Mouse (Mus musculus) adrenal gland, postnatal 4 days (tissue): ENCODE results near the gene Gpr89. TPM values are rescaled to one million over a fixed set of nuclear protein-coding genes. Genes with fewer than 3 reads are reported as not detected.

Experiments used
- DNase-seq, 2 experiments: peaks; one replicate each; pipeline ENCODE4 v3.0.0; 2021 to 2022; ENCODE audit warnings: low spot score in 2 of 2, mixed read lengths in 2 of 2
- total RNA-seq, 2 experiments: library from RNA; stranded (reverse); gene quantifications; 2 replicates each; pipeline ENCODE4 v1.2.3; 2021

Gene Gpr89
- total RNA-seq, 2 experiments from 2014 or later, result 29.1 to 34.6 TPM

DNA sequence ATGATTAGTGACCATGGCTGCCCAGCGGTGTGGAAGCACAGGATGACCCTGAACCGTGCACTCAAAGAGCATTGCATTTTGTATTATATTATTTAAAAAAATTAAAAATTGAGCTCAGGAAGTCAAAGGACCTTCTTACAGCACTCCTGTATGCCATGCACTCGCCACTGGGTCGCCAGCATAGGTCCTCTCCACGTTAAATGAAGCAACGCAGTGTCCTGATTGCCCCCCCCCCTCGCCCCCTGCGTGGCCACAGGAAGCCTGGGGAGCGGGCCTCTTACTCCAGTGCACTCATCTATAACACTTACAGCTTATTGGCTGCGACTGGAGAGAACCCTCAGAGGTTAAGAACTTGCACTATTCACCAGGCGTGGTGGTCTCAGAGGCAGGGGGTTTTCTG is 79.9 kb downstream of the Gpr89 start:
- DNase-seq, result no peak

DNA sequence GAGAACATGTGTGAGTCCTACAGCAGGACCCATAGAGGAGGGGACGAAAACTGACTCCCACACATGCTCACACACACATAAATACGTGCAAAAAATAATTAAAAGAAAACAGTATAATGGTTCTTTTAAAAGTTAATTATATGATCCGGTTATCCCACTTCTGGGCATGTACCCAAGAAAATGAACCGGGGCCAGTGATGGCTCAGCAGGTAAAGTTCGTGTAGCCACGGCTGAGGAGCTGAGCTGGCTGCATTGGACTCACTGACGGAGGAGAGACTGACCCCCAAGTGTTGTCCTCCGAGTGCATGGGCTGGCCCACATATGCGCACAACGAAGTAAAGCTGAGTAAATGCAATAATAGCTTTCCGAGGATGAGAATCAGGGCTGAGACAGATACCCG is 80.5 kb downstream of the Gpr89 start:
- no peak for DNase-seq

DNA sequence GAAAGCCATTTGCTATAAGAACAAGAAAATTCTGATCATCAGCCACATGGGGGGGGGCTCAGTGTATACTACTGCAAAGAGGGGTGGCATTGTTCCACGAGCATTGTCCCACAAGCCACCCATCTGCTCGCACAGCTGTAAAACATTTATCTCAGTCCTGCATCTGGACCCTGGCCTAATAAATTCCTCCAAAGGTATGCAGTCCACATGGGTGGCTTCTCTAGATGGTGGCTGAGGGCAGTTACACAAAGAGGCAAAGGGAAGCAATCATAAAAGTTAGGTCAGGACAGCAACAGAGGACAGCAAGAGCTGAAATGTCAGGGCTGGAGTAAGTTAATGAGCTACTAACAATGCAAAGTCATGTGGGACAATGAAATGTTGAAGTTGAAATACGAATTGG is 81.4 kb downstream of the Gpr89 start:
- DNase-seq, result no peak

DNA sequence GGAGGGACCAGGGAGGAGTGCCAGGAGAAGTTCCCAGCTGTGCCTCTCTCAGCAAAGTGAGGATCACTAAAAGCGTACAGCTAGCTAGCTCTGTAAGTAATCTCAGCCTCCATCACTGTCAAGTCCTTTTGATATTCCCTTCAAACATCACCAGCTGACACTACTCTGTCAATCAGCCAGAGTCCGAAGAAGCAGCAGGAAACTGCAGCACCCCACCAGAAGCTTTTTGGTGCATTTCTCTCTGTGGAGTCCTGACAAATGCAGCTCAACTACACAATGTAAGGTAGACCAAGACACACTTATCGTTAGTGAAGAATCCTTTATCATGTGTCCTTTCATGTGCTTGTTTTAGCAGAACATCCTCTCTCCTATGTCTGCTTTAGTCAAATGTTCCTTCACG is 83.6 kb downstream of the Gpr89 start:
- DNase-seq, result no peak

DNA sequence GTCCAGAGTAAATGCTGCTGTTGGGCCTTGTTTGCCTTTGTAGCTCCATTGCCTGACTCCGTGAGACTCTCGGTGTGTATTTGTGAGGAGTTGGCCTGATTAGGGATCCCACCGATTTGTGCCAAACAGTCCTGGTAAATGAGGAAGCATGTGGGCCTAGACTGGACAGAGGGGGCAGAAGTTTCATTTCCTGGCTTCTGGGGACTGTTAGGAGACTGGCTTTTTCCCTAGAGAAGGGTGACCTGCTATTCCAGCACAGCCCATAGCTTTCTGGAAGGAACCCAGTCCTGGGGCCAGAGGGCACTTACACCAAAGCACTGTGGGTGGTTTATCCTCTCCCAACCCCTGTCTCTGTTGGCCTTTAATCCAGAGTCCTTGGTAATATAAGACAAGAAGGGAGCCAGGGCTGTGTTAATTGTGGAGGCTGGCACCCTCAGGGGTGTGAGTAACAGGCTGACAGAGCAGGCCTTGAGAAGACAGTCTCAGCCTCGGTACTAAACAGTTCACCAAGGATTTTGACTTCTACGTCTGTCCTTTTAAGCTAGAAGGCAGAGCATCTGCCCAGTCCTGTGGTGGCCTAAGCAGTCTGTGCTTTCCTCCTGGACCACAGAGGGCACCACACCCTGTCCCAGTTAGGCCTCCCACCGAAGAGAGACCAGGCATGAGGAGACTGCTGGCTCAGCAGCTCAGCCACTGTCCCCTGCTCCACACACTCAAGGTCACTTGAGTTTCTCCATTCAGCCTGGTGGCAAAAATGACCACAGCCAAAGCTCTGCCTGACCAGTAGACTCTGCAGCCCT is 84.8 kb downstream of the Gpr89 start:
- no peak for DNase-seq

Other genes starting within 250 kb of the Gpr89 start
- 1 to 10 TPM; 2.7 to 3.3 TPM for gene Ankrd35, start 235.2 kb downstream of the Gpr89 start, total RNA-seq
- gene Pias3, start 209.0 kb downstream of the Gpr89 start, total RNA-seq, result 10 to 100 TPM; 50.1 to 55.1 TPM
- gene Nudt17, start 196.8 kb downstream of the Gpr89 start, total RNA-seq, result 1 to 10 TPM; 2.7 to 3.6 TPM
- gene Polr3c, start 177.7 kb downstream of the Gpr89 start, total RNA-seq, result 10 to 100 TPM; 39.5 to 43.4 TPM
- 10 to 100 TPM; 37.0 to 39.7 TPM for gene Rnf115, start 177.7 kb downstream of the Gpr89 start, total RNA-seq
- 10 to 100 TPM in 1 of 2 experiments, 1 to 10 TPM in 1; 7.2 to 40.4 TPM for gene Pdzk1, start 76.1 kb downstream of the Gpr89 start, total RNA-seq
- gene Cd160, start 76.0 kb downstream of the Gpr89 start, total RNA-seq, result under 1 TPM in 1 of 2 experiments, not detected in 1; 0.48 TPM
- gene Gja5, start 653 bp downstream of the Gpr89 start, total RNA-seq, result 1 to 10 TPM; 3.7 to 4.1 TPM
- not detected for gene Gja8, start 20.7 kb upstream of the Gpr89 start, total RNA-seq